In the genomic region with DNA sequence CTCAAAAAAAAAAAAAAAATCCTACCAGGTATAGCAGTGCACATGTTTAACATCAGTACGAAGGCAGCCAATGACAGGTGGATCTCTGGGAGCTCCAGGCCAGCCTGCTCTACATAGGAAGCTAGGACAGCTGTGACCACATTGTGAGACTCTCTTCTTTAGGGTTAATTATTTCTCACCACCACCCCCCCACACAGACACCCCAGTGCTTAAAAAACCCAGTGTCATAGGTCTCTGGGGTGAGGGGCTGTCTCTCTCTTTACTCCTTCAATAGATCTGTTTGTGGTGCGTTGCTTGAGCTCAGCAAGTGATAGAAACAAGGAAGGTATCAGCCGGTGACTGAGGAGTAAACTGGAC, we compare ENCODE assay signal across 18 mouse cellular contexts.
DNase-seq lines count a peak whose midpoint lies in the region; ATAC-seq and TF ChIP-seq lines count a peak whose summit lies in the region.
"Had no signal": no experiment of that assay in that cellular context is flagged by ENCODE, and none has a peak within 500 bp of the region (broad histone marks: within the 10 kb centered on the region; RNA-seq: fewer than 3 reads in every experiment).

No protein-coding gene starts in this region.

- peaks cover 75% of the 10 kb centered on the region for H3K4me1 ChIP-seq in heart, embryonic 10.5 days
- peaks cover 82% of the 10 kb centered on the region for H3K4me1 ChIP-seq in heart, embryonic 15.5 days (replicated peaks)
- peaks cover 7% of the 10 kb centered on the region for H3K4me1 ChIP-seq in heart, adult 2 months (ENCODE audit: control insufficient read depth, insufficient read depth, low read length)
- H3K4me1 ChIP-seq in spleen, adult 2 months (ENCODE audit: control insufficient read depth, insufficient read depth, insufficient read length) = peaks cover 26% of the 10 kb centered on the region

- no peaks in the 10 kb centered on the region for H3K79me2 ChIP-seq in heart, adult 2 months (replicated peaks; ENCODE audit: control insufficient read depth, insufficient read depth, low read length)

- H3K36me3 ChIP-seq in heart, embryonic 10.5 days = no peaks in the 10 kb centered on the region
- H3K36me3 ChIP-seq in heart, embryonic 15.5 days = no peaks in the 10 kb centered on the region
- H3K36me3 ChIP-seq in heart, adult 2 months (ENCODE audit: control insufficient read depth, insufficient read depth, low read length) = no peaks in the 10 kb centered on the region
- no peaks in the 10 kb centered on the region for H3K36me3 ChIP-seq in spleen, adult 2 months (ENCODE audit: control insufficient read depth, insufficient read depth, low read length)
- H3K36me3 ChIP-seq: embryonic facial prominence, embryonic 13.5 days; hindbrain, embryonic 13.5 days had no signal

- DNase-seq in heart, embryonic 10.5 days (ENCODE audit: low spot score) = no peak
- no peak for DNase-seq in heart, postnatal 4 days
- DNase-seq in heart, adult 2 months = no peak
- DNase-seq in spleen, adult 2 months (ENCODE audit: low read depth in 1 of 2, low spot score in 2 of 2) = no peak
- DNase-seq in spleen, postnatal 14 days (ENCODE audit: low spot score in 2 of 2) = no peak
- no peak for DNase-seq in adrenal gland, postnatal 36 days
- DNase-seq: adrenal gland, postnatal 10 days; cerebellum, adult 18-20 months; cerebellum, adult 9-11 months; cerebellum, postnatal 36 days; forebrain, postnatal 0 days; gastrocnemius, postnatal 14 days; kidney, adult 11 months had no signal

- 62% methylated on average over 3 of the region's 3 CpGs for WGBS in heart, embryonic 10.5 days
- 73% methylated on average over 3 of the region's 3 CpGs for WGBS in heart, embryonic 15.5 days
- WGBS in heart, adult 2 months = 88% methylated on average over 3 of the region's 3 CpGs
- WGBS in spleen, adult 2 months = 28% methylated on average over 3 of the region's 3 CpGs

- no peak overlapping the region for H3K9ac ChIP-seq in heart, embryonic 15.5 days
- no peak overlapping the region for H3K9ac ChIP-seq in heart, adult 2 months (ENCODE audit: low read depth, low read length)
- H3K9ac ChIP-seq: embryonic facial prominence, embryonic 13.5 days; forebrain, embryonic 13.5 days; forebrain, postnatal 0 days; hindbrain, embryonic 13.5 days had no signal

- ATAC-seq in heart, embryonic 15.5 days (replicated peaks; ENCODE audit: insufficient number of reproducible peaks, insufficient read depth, low FRiP score, low read depth) = no peak
- ATAC-seq: forebrain, embryonic 13.5 days; forebrain, postnatal 0 days; hindbrain, postnatal 0 days had no signal

- intact Hi-C loops in heart, adult 2 months (cut with DNase I) = no loop called here

- H3K4me3 ChIP-seq in heart, embryonic 10.5 days = no peak overlapping the region
- no peak overlapping the region for H3K4me3 ChIP-seq in heart, embryonic 15.5 days
- H3K4me3 ChIP-seq in heart, adult 2 months = no peak overlapping the region
- no peak overlapping the region for H3K4me3 ChIP-seq in spleen, adult 2 months (ENCODE audit: extremely low read depth, insufficient read depth, insufficient read length)
- H3K4me3 ChIP-seq: embryonic facial prominence, embryonic 13.5 days; forebrain, embryonic 13.5 days; hindbrain, embryonic 13.5 days had no signal

- no peak for TF ChIP-seq CTCF in heart, adult 2 months (IDR thresholded peaks at IDR 0.05)
- TF ChIP-seq CTCF in spleen, adult 2 months (IDR thresholded peaks at IDR 0.05; ENCODE audit: extremely low read depth, insufficient read depth, insufficient read length, insufficient replicate concordance) = no peak

- H3K27ac ChIP-seq in heart, embryonic 10.5 days = peak overlapping the region; percentile 81
- H3K27ac ChIP-seq in heart, embryonic 15.5 days = peak overlapping the region; percentile 76
- no peak overlapping the region for H3K27ac ChIP-seq in heart, adult 2 months
- H3K27ac ChIP-seq in spleen, adult 2 months (ENCODE audit: insufficient read depth, low read length) = peak overlapping the region; percentile 77
- H3K27ac ChIP-seq: embryonic facial prominence, embryonic 13.5 days; forebrain, embryonic 13.5 days; hindbrain, embryonic 13.5 days; hindbrain, postnatal 0 days had no signal

- H3K27me3 ChIP-seq in heart, embryonic 10.5 days (ENCODE audit: insufficient read depth, poor library complexity, severe bottlenecking) = no peaks in the 10 kb centered on the region
- no peaks in the 10 kb centered on the region for H3K27me3 ChIP-seq in heart, embryonic 15.5 days
- H3K27me3 ChIP-seq in heart, adult 2 months (ENCODE audit: control insufficient read depth, insufficient read depth, low read length) = no peaks in the 10 kb centered on the region
- no peaks in the 10 kb centered on the region for H3K27me3 ChIP-seq in spleen, adult 2 months (ENCODE audit: control insufficient read depth, insufficient read depth, low read length)
- H3K27me3 ChIP-seq: embryonic facial prominence, embryonic 13.5 days; forebrain, embryonic 13.5 days; hindbrain, embryonic 13.5 days had no signal

- H3K9me3 ChIP-seq in heart, embryonic 10.5 days = no peaks in the 10 kb centered on the region
- H3K9me3 ChIP-seq in heart, embryonic 15.5 days (replicated peaks) = no peaks in the 10 kb centered on the region
- H3K9me3 ChIP-seq: embryonic facial prominence, embryonic 13.5 days; forebrain, embryonic 13.5 days; hindbrain, embryonic 13.5 days had no signal

- no peak for TF ChIP-seq EP300 in heart, adult 2 months (IDR thresholded peaks at IDR 0.05; ENCODE audit: insufficient read depth, low read depth, low read length)

- TF ChIP-seq POLR2A in heart, adult 2 months (IDR thresholded peaks at IDR 0.05; ENCODE audit: insufficient read depth, low read depth, low read length) = no peak
- no peak for TF ChIP-seq POLR2A in spleen, adult 2 months (IDR thresholded peaks at IDR 0.05; ENCODE audit: low read depth, low read length)

- H3K4me2 ChIP-seq in heart, embryonic 15.5 days = no peak overlapping the region
- H3K4me2 ChIP-seq: embryonic facial prominence, embryonic 13.5 days; forebrain, embryonic 13.5 days; hindbrain, embryonic 13.5 days had no signal
